ENCODE assay signal across 10 mouse cellular contexts in the genomic region with DNA sequence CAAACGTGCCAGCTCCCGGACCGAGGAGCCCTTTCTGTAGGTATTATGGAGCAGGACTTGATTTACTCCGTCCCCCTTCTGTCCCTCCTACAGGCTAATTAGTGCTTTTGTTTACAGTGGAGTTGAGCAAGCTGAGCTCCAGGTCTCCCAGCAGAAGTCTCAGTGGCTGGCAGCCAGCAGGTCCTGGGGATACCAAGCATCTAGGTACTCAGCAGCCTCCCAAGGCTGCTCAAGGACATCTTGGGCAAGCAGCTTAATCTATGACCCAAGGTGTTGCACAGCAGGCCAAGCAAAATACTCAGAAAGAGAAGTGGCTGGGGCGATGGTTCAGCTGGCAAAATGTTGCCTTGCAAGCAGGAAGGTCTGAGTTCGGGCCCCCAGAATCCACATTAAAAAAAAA.
"Had no signal": no experiment of that assay in that cellular context is flagged by ENCODE, and none has a peak within 500 bp of the region (broad histone marks: within the 10 kb centered on the region; RNA-seq: fewer than 3 reads in every experiment).

No protein-coding gene starts in this region.

- DNase-seq: kidney, adult 8-10 months; layer of hippocampus, adult 9-11 months; layer of hippocampus, postnatal 36 days; liver; liver, embryonic 13.5 days; liver, postnatal 0 days; right cerebral cortex, adult 18-20 months; right cerebral cortex, postnatal 25 days; thymus, adult 18-20 months; thymus, postnatal 14 days had no signal
